Mouse (Mus musculus) liver, embryonic 15.5 days (tissue): ENCODE measurements around the gene Zfp955b. TPM values are rescaled to one million over a fixed set of nuclear protein-coding genes. Genes with fewer than 3 reads are reported as not detected.
"Not testable (repeated sequence)": the region's sequence is repeated elsewhere in the genome, so short reads cannot be mapped to it uniquely, and the experiment has no call there.

Experiments used
- ATAC-seq: fragments of 200-750 bp; cut with Nextera tagmentation; 2 replicates; pipeline ENCODE4 v1.8.0; 2017; ENCODE audit warnings: moderate number of reproducible peaks, mild to moderate bottlenecking, moderate library complexity; ENCODE audit not compliant: insufficient read depth
- H3K27ac ChIP-seq: fragments of 300-500 bp; sonication (generic); replicated peaks from 2 replicates; pipeline ENCODE4 v1.5.1; 2015; ENCODE audit warnings: mild to moderate bottlenecking, inconsistent platforms
- H3K27me3 ChIP-seq: fragments of 300-500 bp; sonication (generic); 2 replicates; pipeline ENCODE4 v1.6.1; 2015; ENCODE audit warnings: mild to moderate bottlenecking, inconsistent platforms
- H3K36me3 ChIP-seq: fragments of 300-500 bp; sonication (generic); replicated peaks from 2 replicates; pipeline ENCODE4 v1.6.1; 2015; ENCODE audit warnings: moderate library complexity, mild to moderate bottlenecking, inconsistent platforms
- H3K4me1 ChIP-seq: fragments of 300-500 bp; sonication (generic); replicated peaks from 2 replicates; pipeline ENCODE4 v1.6.1; 2015; ENCODE audit warnings: inconsistent platforms
- H3K4me2 ChIP-seq: fragments of 300-500 bp; sonication (generic); 2 replicates; pipeline ENCODE4 v1.6.1; 2015; ENCODE audit warnings: moderate library complexity, mild to moderate bottlenecking, inconsistent platforms
- H3K4me3 ChIP-seq: fragments of 300-500 bp; sonication (generic); replicated peaks from 2 replicates; pipeline ENCODE4 v1.5.1; 2015; ENCODE audit warnings: mild to moderate bottlenecking, inconsistent platforms
- H3K9ac ChIP-seq: fragments of 300-500 bp; sonication (generic); 2 replicates; pipeline ENCODE4 v1.6.1; 2015; ENCODE audit warnings: moderate library complexity, mild to moderate bottlenecking, inconsistent platforms
- H3K9me3 ChIP-seq: fragments of 300-500 bp; sonication (generic); replicated peaks from 2 replicates; pipeline ENCODE4 v1.6.1; 2016; ENCODE audit warnings: inconsistent platforms
- WGBS: fragments of 180-500 bp; shearing (Covaris S2); methylation state at CpG from one replicate; pipeline ENCODE4 v1.1.7; 2015; ENCODE audit warnings: mixed read lengths; ENCODE audit not compliant: insufficient replicate concordance; 5-methylcytosine and 5-hydroxymethylcytosine counted together
- polyA plus RNA-seq: library from polyadenylated mRNA; unstranded; fragments of >200 nt; fragmentation: Nextera tagmentation; extraction: Ambion mirVana; gene quantifications from 2 replicates; pipeline ENCODE4 v1.2.1, GENCODE M21; 2015

Gene Zfp955b
- 2.2 and 2.3 TPM in 2 replicates for polyA plus RNA-seq

DNA sequence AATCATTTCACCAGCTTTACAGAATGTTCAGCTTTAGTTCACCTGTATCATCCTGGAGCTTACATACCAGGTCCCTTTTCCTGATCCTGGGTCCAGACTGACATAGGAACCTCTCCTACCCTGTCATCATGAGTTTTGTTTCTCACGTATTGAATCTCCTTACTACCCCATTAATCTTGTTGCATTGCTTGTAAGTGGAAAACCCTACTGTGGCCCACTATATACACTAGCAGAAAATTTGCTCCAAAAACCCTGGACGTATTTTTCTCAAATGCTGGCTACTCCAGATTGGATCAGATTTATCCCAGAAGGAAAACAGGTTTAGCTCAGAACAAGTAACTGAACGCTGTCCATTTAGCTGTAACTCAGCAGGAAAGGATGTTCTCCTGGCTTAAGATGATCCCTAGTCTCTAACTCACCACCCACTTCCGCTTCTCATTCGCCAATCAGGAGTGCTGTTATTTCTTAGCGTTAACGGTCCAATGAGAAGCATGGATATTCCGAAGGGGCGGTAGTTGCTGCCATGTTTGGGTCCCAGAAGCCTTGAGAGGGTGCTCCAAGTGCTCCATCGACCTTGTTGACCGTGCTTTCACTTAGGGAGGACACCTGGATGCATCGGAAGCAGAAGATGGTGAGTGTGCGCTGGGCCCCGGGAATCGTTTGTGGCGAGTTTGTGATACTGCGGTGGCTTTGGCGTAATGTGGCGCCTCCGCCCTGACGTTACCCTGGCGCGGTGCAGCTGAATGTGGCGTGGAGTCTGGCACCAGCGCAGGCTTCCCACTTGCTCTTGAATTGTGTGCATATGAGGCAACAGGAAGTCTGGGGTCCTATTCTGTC, at the start of gene Zfp955b:
Gene Zfp955b (plus strand): TSS at position 506 of the 837 bp plus-strand sequence.
- not testable (repeated sequence) for H3K36me3 ChIP-seq, H3K4me1 ChIP-seq, H3K9ac ChIP-seq, H3K4me3 ChIP-seq, H3K27ac ChIP-seq, H3K9me3 ChIP-seq, H3K27me3 ChIP-seq
- peak; percentile 96 for ATAC-seq
- H3K4me2 ChIP-seq: peak within 1 kb of the TSS; percentile 23; the same call in 1 of the 2 replicates
- no CpG with 5 or more reads among the region's 25 CpGs for WGBS

GRCm38 (mm10) chr17:33254530-33255318, 34.6 kb upstream of the Zfp955b start, which contains the start of gene Zfp955a:
TSS of gene Zfp955a (minus strand) at chr17:33255145.
- H3K9ac ChIP-seq, H3K9me3 ChIP-seq, H3K27ac ChIP-seq, H3K4me3 ChIP-seq, H3K36me3 ChIP-seq, H3K27me3 ChIP-seq, H3K4me1 ChIP-seq: not testable (repeated sequence)
- WGBS: 5% methylated on average over 1 of the region's 34 CpGs
- ATAC-seq: peak; percentile 93
- H3K4me2 ChIP-seq: peak within 1 kb of the TSS; percentile 32

- no CpG with 5 or more reads among the region's 2 CpGs for WGBS
- ATAC-seq: 0 out of 2 replicates have a peak, but pooled peaks have one; percentile 5
- not testable (repeated sequence) for H3K27ac ChIP-seq, H3K9me3 ChIP-seq, H3K4me1 ChIP-seq, H3K4me3 ChIP-seq, H3K4me2 ChIP-seq, H3K27me3 ChIP-seq, H3K36me3 ChIP-seq, H3K9ac ChIP-seq
Measured at GRCm38 (mm10) chr17:33255319-33255657, 34.1 kb upstream of the Zfp955b start.

DNA sequence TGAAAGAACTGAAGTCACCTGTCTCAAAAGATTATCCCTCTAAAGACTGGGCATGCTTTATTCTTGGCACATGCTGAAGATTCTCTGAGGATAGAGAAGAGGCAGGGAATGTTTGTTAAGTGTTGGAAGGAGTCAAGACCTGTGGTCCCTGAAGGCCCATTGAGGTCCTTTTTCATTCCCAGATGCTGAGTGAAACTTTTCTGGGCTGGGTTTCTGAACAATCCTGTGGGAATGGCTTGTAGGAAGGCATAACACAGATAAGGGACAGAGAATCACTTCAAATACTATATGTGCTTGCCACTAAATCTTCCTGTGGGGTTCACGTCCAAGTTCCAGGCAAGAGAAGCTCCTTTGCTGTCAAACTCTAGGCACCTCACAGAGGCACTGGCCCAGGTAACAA, 25.0 kb upstream of the Zfp955b start, which contains the start of gene Olfr63:
Gene Olfr63 (plus strand): TSS at position 301 of the 400 bp plus-strand sequence.
- H3K36me3 ChIP-seq: no peaks in the 10 kb centered on the region
- H3K27me3 ChIP-seq: no peaks in the 10 kb centered on the region
- H3K9me3 ChIP-seq: no peaks in the 10 kb centered on the region
- no peak within 1 kb of the TSS for H3K4me3 ChIP-seq
- no peak within 1 kb of the TSS for H3K4me2 ChIP-seq
- 50% methylated on average over 1 of the region's 1 CpGs for WGBS
- no peaks in the 10 kb centered on the region for H3K4me1 ChIP-seq
- ATAC-seq: no peak
- H3K9ac ChIP-seq: no peak within 1 kb of the TSS
- no peak within 1 kb of the TSS for H3K27ac ChIP-seq

GRCm38 (mm10) chr17:33268907-33269306, 20.4 kb upstream of the Zfp955b start:
- no peak overlapping the region for H3K9ac ChIP-seq
- no peak overlapping the region for H3K4me3 ChIP-seq
- no peaks in the 10 kb centered on the region for H3K27me3 ChIP-seq
- H3K9me3 ChIP-seq: no peaks in the 10 kb centered on the region
- ATAC-seq: no peak
- no peaks in the 10 kb centered on the region for H3K4me1 ChIP-seq
- no peak overlapping the region for H3K27ac ChIP-seq
- no peaks in the 10 kb centered on the region for H3K36me3 ChIP-seq
- WGBS: 70% methylated on average over 9 of the region's 9 CpGs
- no peak overlapping the region for H3K4me2 ChIP-seq

DNA sequence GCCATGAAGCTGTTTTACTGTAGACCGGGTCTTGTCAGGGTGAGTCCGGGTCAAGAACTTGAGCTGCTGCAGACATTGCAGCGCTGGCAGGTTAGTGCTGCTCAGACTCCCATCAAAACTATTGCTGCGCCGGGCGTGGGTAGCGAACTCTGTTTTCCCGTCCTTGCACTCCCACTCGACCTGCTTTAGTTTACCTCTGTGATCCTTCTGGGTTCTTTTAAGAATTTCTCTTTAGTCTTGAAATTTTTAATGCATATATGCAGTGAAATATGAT, 469 bp downstream of the Zfp955b start:
- H3K27me3 ChIP-seq, H3K4me3 ChIP-seq, H3K9me3 ChIP-seq, H3K4me2 ChIP-seq, H3K9ac ChIP-seq, H3K4me1 ChIP-seq, H3K36me3 ChIP-seq, H3K27ac ChIP-seq: not testable (repeated sequence)
- no CpG with 5 or more reads among the region's 9 CpGs for WGBS
- peak; percentile 48 for ATAC-seq

DNA sequence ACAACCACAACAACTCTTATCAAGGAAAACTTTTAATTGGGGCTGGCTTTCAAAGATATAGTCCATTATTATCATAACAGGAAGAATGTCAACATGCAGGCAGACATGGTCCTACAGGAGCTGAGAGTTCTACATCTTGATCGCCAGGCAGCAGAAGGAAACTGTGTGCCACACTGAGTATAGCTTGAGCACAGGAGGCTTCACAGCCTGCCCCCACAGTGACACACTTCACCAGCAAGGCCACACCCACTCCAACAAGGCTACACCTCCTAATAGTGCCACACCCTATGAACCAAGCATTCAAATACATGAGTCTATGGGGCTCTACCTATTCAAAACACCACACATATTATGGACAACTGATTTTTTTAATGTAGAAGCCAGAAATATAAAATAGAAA, 63.6 kb downstream of the Zfp955b start:
- ATAC-seq: no peak
- H3K27ac ChIP-seq: no peak overlapping the region
- H3K4me1 ChIP-seq: peaks cover 9% of the 10 kb centered on the region
- 54% methylated on average over 1 of the region's 1 CpGs for WGBS
- H3K9me3 ChIP-seq: no peaks in the 10 kb centered on the region
- H3K4me2 ChIP-seq: no peak overlapping the region
- H3K4me3 ChIP-seq: no peak overlapping the region
- no peaks in the 10 kb centered on the region for H3K27me3 ChIP-seq
- no peak overlapping the region for H3K9ac ChIP-seq
- no peaks in the 10 kb centered on the region for H3K36me3 ChIP-seq

Other genes with a start within 250 kb of the Zfp955b start
- gene 4921501E09Rik, start 221.5 kb upstream of the Zfp955b start, polyA plus RNA-seq: not detected in 2 replicates
- 1.1 and 1.2 TPM in 2 replicates for gene Zfp563, start 200.2 kb upstream of the Zfp955b start, polyA plus RNA-seq
- gene Morc2b, start 149.9 kb upstream of the Zfp955b start, polyA plus RNA-seq: not detected in 2 replicates
- gene Olfr55, start 121.1 kb upstream of the Zfp955b start, polyA plus RNA-seq: not detected in 2 replicates
- not detected in 2 replicates for gene Olfr239, start 98.2 kb upstream of the Zfp955b start, polyA plus RNA-seq
- gene Olfr1564, start 67.9 kb upstream of the Zfp955b start, polyA plus RNA-seq: not detected in 2 replicates
- 4.2 and 4.3 TPM in 2 replicates for gene Zfp955a, start 34.4 kb upstream of the Zfp955b start, polyA plus RNA-seq
- gene Olfr63, start 24.9 kb upstream of the Zfp955b start, polyA plus RNA-seq: 0.02 TPM in 1 of 2 replicates, not detected in the other
- 2.6 TPM in 2 replicates for gene Zfp81, start 69.3 kb downstream of the Zfp955b start, polyA plus RNA-seq
- 5.9 and 6.4 TPM in 2 replicates for gene Zfp101, start 105.1 kb downstream of the Zfp955b start, polyA plus RNA-seq
- gene Actl9, start 143.4 kb downstream of the Zfp955b start, polyA plus RNA-seq: not detected in 2 replicates
- 5.4 and 7.1 TPM in 2 replicates for gene Adamts10, start 234.7 kb downstream of the Zfp955b start, polyA plus RNA-seq